ENCODE assay signal across 24 mouse cellular contexts in genomic region chr11:113975667-113975970, GRCm38 (mm10).
A peak's percentile ranks its signal among the peaks of the same experiment; 100 is the strongest.
DNase-seq lines count a peak whose midpoint lies in the region; ATAC-seq lines count a peak whose summit lies in the region.
"Had no signal": no experiment of that assay in that cellular context is flagged by ENCODE, and none has a peak within 500 bp of the region (broad histone marks: within the 10 kb centered on the region; RNA-seq: fewer than 3 reads in every experiment).

No protein-coding gene starts in this region.

- peak overlapping the region; percentile 69 for H3K27ac ChIP-seq in forebrain, embryonic 10.5 days
- no peak overlapping the region for H3K27ac ChIP-seq in forebrain, embryonic 12.5 days
- peak overlapping the region; percentile 7; the same call in 1 of the 2 replicates for H3K27ac ChIP-seq in hindbrain, embryonic 14.5 days
- peak overlapping the region; percentile 82 for H3K27ac ChIP-seq in midbrain, embryonic 13.5 days
- H3K27ac ChIP-seq: embryonic facial prominence, embryonic 13.5 days; heart, embryonic 13.5 days; hindbrain, embryonic 15.5 days; intestine, embryonic 15.5 days; limb, embryonic 13.5 days; lung, embryonic 15.5 days had no signal

- 37% methylated on average over 3 of the region's 3 CpGs for WGBS in forebrain, embryonic 10.5 days
- WGBS in forebrain, embryonic 12.5 days: 37% methylated on average over 3 of the region's 3 CpGs
- 47% methylated on average over 3 of the region's 3 CpGs for WGBS in hindbrain, embryonic 14.5 days
- WGBS in midbrain, embryonic 13.5 days: 31% methylated on average over 3 of the region's 3 CpGs

- H3K9me3 ChIP-seq in forebrain, embryonic 10.5 days: peaks cover 11% of the 10 kb centered on the region
- no peaks in the 10 kb centered on the region for H3K9me3 ChIP-seq in forebrain, embryonic 12.5 days
- no peaks in the 10 kb centered on the region for H3K9me3 ChIP-seq in hindbrain, embryonic 14.5 days (ENCODE audit: control insufficient read depth, low read length)
- H3K9me3 ChIP-seq in midbrain, embryonic 13.5 days: no peaks in the 10 kb centered on the region
- H3K9me3 ChIP-seq: embryonic facial prominence, embryonic 13.5 days; hindbrain, embryonic 15.5 days; intestine, embryonic 15.5 days; lung, embryonic 15.5 days had no signal

- no peak overlapping the region for H3K9ac ChIP-seq in forebrain, embryonic 12.5 days
- no peak overlapping the region for H3K9ac ChIP-seq in hindbrain, embryonic 14.5 days
- H3K9ac ChIP-seq in midbrain, embryonic 13.5 days (replicated peaks): 0 out of 2 replicates have a peak overlapping the region, but pooled peaks have one; percentile 23
- H3K9ac ChIP-seq: embryonic facial prominence, embryonic 13.5 days; forebrain, postnatal 0 days; heart, embryonic 13.5 days; hindbrain, embryonic 15.5 days; intestine, embryonic 15.5 days; limb, embryonic 13.5 days; lung, embryonic 15.5 days had no signal

- no peak overlapping the region for H3K4me2 ChIP-seq in forebrain, embryonic 12.5 days
- H3K4me2 ChIP-seq in hindbrain, embryonic 14.5 days (replicated peaks): no peak overlapping the region
- H3K4me2 ChIP-seq in midbrain, embryonic 13.5 days (replicated peaks): 0 out of 2 replicates have a peak overlapping the region, but pooled peaks have one; percentile 5
- H3K4me2 ChIP-seq: embryonic facial prominence, embryonic 13.5 days; heart, embryonic 13.5 days; hindbrain, embryonic 15.5 days; intestine, embryonic 15.5 days; limb, embryonic 13.5 days; liver, embryonic 11.5 days; lung, embryonic 15.5 days had no signal

- H3K27me3 ChIP-seq in forebrain, embryonic 10.5 days (ENCODE audit: poor library complexity, severe bottlenecking): peaks cover 6% of the 10 kb centered on the region; the same call in 1 of the 2 replicates
- 0 out of 2 replicates have a peak, but pooled peaks cover 16% of the 10 kb centered on the region for H3K27me3 ChIP-seq in forebrain, embryonic 12.5 days
- no peaks in the 10 kb centered on the region for H3K27me3 ChIP-seq in hindbrain, embryonic 14.5 days (ENCODE audit: control insufficient read depth, insufficient read depth, low read length)
- H3K27me3 ChIP-seq in midbrain, embryonic 13.5 days: no peaks in the 10 kb centered on the region
- H3K27me3 ChIP-seq: embryonic facial prominence, embryonic 13.5 days; heart, embryonic 13.5 days; hindbrain, embryonic 15.5 days; intestine, embryonic 15.5 days; limb, embryonic 13.5 days; lung, embryonic 15.5 days had no signal

- H3K4me1 ChIP-seq in forebrain, embryonic 10.5 days: peaks cover 31% of the 10 kb centered on the region
- H3K4me1 ChIP-seq in forebrain, embryonic 12.5 days: peaks cover 39% of the 10 kb centered on the region
- H3K4me1 ChIP-seq in hindbrain, embryonic 14.5 days (replicated peaks; ENCODE audit: control insufficient read depth, insufficient read depth, low read length): peaks cover 27% of the 10 kb centered on the region; the same call in 1 of the 2 replicates
- H3K4me1 ChIP-seq in midbrain, embryonic 13.5 days (replicated peaks): peaks cover 53% of the 10 kb centered on the region

- no peaks in the 10 kb centered on the region for H3K36me3 ChIP-seq in forebrain, embryonic 10.5 days (replicated peaks)
- no peaks in the 10 kb centered on the region for H3K36me3 ChIP-seq in forebrain, embryonic 12.5 days (replicated peaks)
- no peaks in the 10 kb centered on the region for H3K36me3 ChIP-seq in hindbrain, embryonic 14.5 days (replicated peaks; ENCODE audit: control insufficient read depth, insufficient read depth)
- H3K36me3 ChIP-seq in midbrain, embryonic 13.5 days: no peaks in the 10 kb centered on the region
- H3K36me3 ChIP-seq: embryonic facial prominence, embryonic 13.5 days; heart, embryonic 13.5 days; hindbrain, embryonic 15.5 days; intestine, embryonic 15.5 days; limb, embryonic 13.5 days; lung, embryonic 15.5 days had no signal

- H3K4me3 ChIP-seq in forebrain, embryonic 10.5 days: no peak overlapping the region
- H3K4me3 ChIP-seq in forebrain, embryonic 12.5 days (replicated peaks): no peak overlapping the region
- H3K4me3 ChIP-seq in hindbrain, embryonic 14.5 days (replicated peaks; ENCODE audit: low read length): no peak overlapping the region
- no peak overlapping the region for H3K4me3 ChIP-seq in midbrain, embryonic 13.5 days (replicated peaks)
- H3K4me3 ChIP-seq: embryonic facial prominence, embryonic 13.5 days; heart, embryonic 13.5 days; hindbrain, embryonic 15.5 days; intestine, embryonic 15.5 days; limb, embryonic 13.5 days; lung, embryonic 15.5 days had no signal

- intact Hi-C loops in left cerebral cortex, postnatal 4 days (cut with DNase I): no loop called here

- no peak for DNase-seq in forebrain, embryonic 10.5 days (ENCODE audit: extremely low spot score, low spot score)
- DNase-seq in left cerebral cortex, postnatal 4 days: peak; percentile 48
- DNase-seq in left cerebral cortex, adult 9 months (ENCODE audit: low spot score in 2 of 2): no peak
- DNase-seq in hindbrain, embryonic 14.5 days (ENCODE audit: low spot score): no peak
- no peak for DNase-seq in yolk sac, embryonic 10.5 days (ENCODE audit: low spot score)
- DNase-seq: adrenal gland, postnatal 25 days; cerebellum, adult 11-12 months; forebrain, postnatal 0 days; kidney, adult 2 months; kidney, postnatal 14 days; layer of hippocampus, adult 9-11 months; lung, postnatal 36 days; right cerebral cortex, postnatal 25 days; thymus, postnatal 25 days had no signal

- no peak for ATAC-seq in forebrain, embryonic 12.5 days (ENCODE audit: low FRiP score)
- no peak for ATAC-seq in hindbrain, embryonic 14.5 days (ENCODE audit: low FRiP score)
- ATAC-seq in midbrain, embryonic 13.5 days: 0 out of 2 replicates have a peak, but pooled peaks have one; percentile 15
- ATAC-seq: CD4-positive, CD25-positive, alpha-beta regulatory T cell, adult 4 months; forebrain, postnatal 0 days; intestine, embryonic 15.5 days had no signal
